Mouse (Mus musculus) testis, postnatal 10 days (tissue): ENCODE data around the gene Unk.
"Not testable (repeated sequence)": the region's sequence is repeated elsewhere in the genome, so short reads cannot be mapped to it uniquely, and the experiment has no call there.

Experiments used
- DNase-seq: peaks from one replicate; pipeline ENCODE4 v3.0.0; 2021; ENCODE audit warnings: low spot score

The Unk gene

GRCm38 (mm10) chr11:116088741-116089394 is 58.7 kb downstream of the Unk start:
- DNase-seq: no peak

- no peak for DNase-seq
These were observed 59.4 kb downstream of the Unk start for GRCm38 (mm10) chr11:116089545-116089944.

GRCm38 (mm10) chr11:116091591-116091990 is 61.5 kb downstream of the Unk start:
- DNase-seq: no peak

- not testable (repeated sequence) for DNase-seq
These were observed 62.8 kb downstream of the Unk start for GRCm38 (mm10) chr11:116092959-116093358.

- DNase-seq: peak; percentile 43
These were observed 63.8 kb downstream of the Unk start for GRCm38 (mm10) chr11:116093771-116094565.

- no peak for DNase-seq
These were observed 65.5 kb downstream of the Unk start for GRCm38 (mm10) chr11:116095573-116095972.

- no peak for DNase-seq
These were observed 66.3 kb downstream of the Unk start for GRCm38 (mm10) chr11:116096213-116097108.

- DNase-seq: no peak
These were observed 68.8 kb downstream of the Unk start for GRCm38 (mm10) chr11:116098711-116099460.

- no peak for DNase-seq
These were observed 69.3 kb downstream of the Unk start for GRCm38 (mm10) chr11:116099462-116099861.

- DNase-seq: peak; percentile 80
These were observed 70.3 kb downstream of the Unk start for GRCm38 (mm10) chr11:116100385-116100784.

- DNase-seq: no peak
These were observed 70.7 kb downstream of the Unk start for GRCm38 (mm10) chr11:116100839-116101238.

- DNase-seq: peak; percentile 56
These were observed 71.8 kb downstream of the Unk start for GRCm38 (mm10) chr11:116101931-116102381.

- DNase-seq: no peak
These were observed 72.3 kb downstream of the Unk start for GRCm38 (mm10) chr11:116102472-116102871.

GRCm38 (mm10) chr11:116103572-116103971 is 73.5 kb downstream of the Unk start:
- peak; percentile 58 for DNase-seq

GRCm38 (mm10) chr11:116104006-116104646 is 74.0 kb downstream of the Unk start:
- DNase-seq: peak; percentile 75

GRCm38 (mm10) chr11:116105065-116105464 is 74.9 kb downstream of the Unk start:
- DNase-seq: no peak

GRCm38 (mm10) chr11:116106154-116106962 is 76.2 kb downstream of the Unk start:
- DNase-seq: peak; percentile 69

GRCm38 (mm10) chr11:116106963-116107776 is 77.0 kb downstream of the Unk start:
- peak; percentile 69 for DNase-seq

- DNase-seq: peak; percentile 69
These were observed 77.7 kb downstream of the Unk start for GRCm38 (mm10) chr11:116107777-116108285.
